Mouse (Mus musculus) intestine, postnatal 0 days (tissue): Measurements from ENCODE around the gene Rnf187. TPM values are rescaled to one million over a fixed set of nuclear protein-coding genes. Genes with fewer than 3 reads are reported as not detected.
A peak's percentile ranks its signal among the peaks of the same experiment; 100 is the strongest.

Experiments used
- ATAC-seq: fragments of 200-750 bp; cut with Nextera tagmentation; 2 replicates; pipeline ENCODE4 v1.8.0; 2017; ENCODE audit warnings: mild to moderate bottlenecking, moderate TSS enrichment, moderate library complexity
- H3K27ac ChIP-seq: fragments of 300-500 bp; sonication (generic); 2 replicates; pipeline ENCODE4 v1.5.1; 2014; ENCODE audit warnings: mild to moderate bottlenecking, low read depth, low read length, moderate library complexity
- H3K27me3 ChIP-seq: fragments of 300-500 bp; sonication (generic); replicated peaks from 2 replicates; pipeline ENCODE4 v1.6.1; 2014; ENCODE audit warnings: low read length, mixed read lengths; ENCODE audit not compliant: control insufficient read depth, insufficient read depth
- H3K36me3 ChIP-seq: fragments of 300-500 bp; sonication (generic); 2 replicates; pipeline ENCODE4 v1.6.1; 2014; ENCODE audit warnings: mild to moderate bottlenecking, moderate library complexity; ENCODE audit not compliant: control insufficient read depth, insufficient read depth
- H3K4me1 ChIP-seq: fragments of 300-500 bp; sonication (generic); replicated peaks from 2 replicates; pipeline ENCODE4 v1.6.1; 2014; ENCODE audit warnings: antibody characterized with exemption, low read length, mixed read lengths; ENCODE audit not compliant: control insufficient read depth, insufficient read depth
- H3K4me2 ChIP-seq: fragments of 300-500 bp; sonication (generic); replicated peaks from 2 replicates; pipeline ENCODE4 v1.6.1; 2014; ENCODE audit warnings: low read depth, mild to moderate bottlenecking, moderate library complexity
- H3K4me3 ChIP-seq: fragments of 300-500 bp; sonication (generic); 2 replicates; pipeline ENCODE4 v1.5.1; 2014; ENCODE audit warnings: low read depth, low read length
- H3K9ac ChIP-seq: fragments of 300-500 bp; sonication (generic); 2 replicates; pipeline ENCODE4 v1.6.1; 2014; ENCODE audit warnings: mild to moderate bottlenecking, low read depth, low read length
- H3K9me3 ChIP-seq: fragments of 300-500 bp; sonication (generic); 2 replicates; pipeline ENCODE4 v1.6.1; 2016; ENCODE audit warnings: mixed run types; ENCODE audit not compliant: control insufficient read depth
- CTCF ChIP-seq: sonication (generic); IDR thresholded peaks from 2 replicates; pipeline ENCODE4 v1.5.1; 2016; ENCODE audit warnings: low read depth, mild to moderate bottlenecking, control low read depth, antibody characterized with exemption, moderate library complexity
- WGBS: fragments of 180-500 bp; shearing (Covaris S2); extraction: QIAGEN DNeasy Blood & Tissue Kit; methylation state at CpG from one replicate; pipeline ENCODE4 v1.1.7; 2014; 5-methylcytosine and 5-hydroxymethylcytosine counted together
- polyA plus RNA-seq: library from polyadenylated mRNA; unstranded; fragments of >200 nt; fragmentation: Nextera tagmentation; extraction: Ambion mirVana; gene quantifications from 2 replicates; pipeline ENCODE4 v1.2.1, GENCODE M21; 2015

The Rnf187 gene
- polyA plus RNA-seq, 1 experiment from 2014 or later, result 113 TPM

- Histone ChIP-seq H3K27ac (no peak overlapping the region), H3K9ac (no peak overlapping the region), H3K4me3 (peak overlapping the region; percentile 28), H3K4me1 (no peaks in the 10 kb centered on the region), H3K9me3 (no peaks in the 10 kb centered on the region), H3K4me2 (peak overlapping the region; percentile 54), H3K27me3 (0 out of 2 replicates have a peak, but pooled peaks cover 3% of the 10 kb centered on the region), H3K36me3 (no peaks in the 10 kb centered on the region)
- WGBS, result 23% methylated on average over 20 of the region's 20 CpGs
- no peak for TF ChIP-seq CTCF
- ATAC-seq, result no peak
Observed at GRCm38 (mm10) chr11:58949480-58950431, 11.0 kb upstream of the Rnf187 start.

GRCm38 (mm10) chr11:58948542-58949479 is 10.1 kb upstream of the Rnf187 start, which contains the start of gene Hist3h2ba:
Hist3h2ba (plus strand) TSS chr11:58948920.
- H3K9me3 ChIP-seq, result no peaks in the 10 kb centered on the region
- under 1% methylated on average over 48 of the region's 48 CpGs for WGBS
- peak within 1 kb of the TSS; percentile 54 for H3K4me2 ChIP-seq
- H3K27me3 ChIP-seq, result 0 out of 2 replicates have a peak, but pooled peaks cover 3% of the 10 kb centered on the region
- H3K36me3 ChIP-seq, result no peaks in the 10 kb centered on the region
- no peaks in the 10 kb centered on the region for H3K4me1 ChIP-seq
- no peak within 1 kb of the TSS; the same call in 1 of the 2 replicates for H3K27ac ChIP-seq
- H3K9ac ChIP-seq, result no peak within 1 kb of the TSS
- peak; percentile 78 for ATAC-seq
- TF ChIP-seq CTCF, result no peak
- peak within 1 kb of the TSS; percentile 28 for H3K4me3 ChIP-seq

GRCm38 (mm10) chr11:58947798-58948528 is 9.2 kb upstream of the Rnf187 start:
- ATAC-seq, result peak; percentile 34; the same call in 1 of the 2 replicates
- Histone ChIP-seq H3K4me1 (no peaks in the 10 kb centered on the region), H3K36me3 (no peaks in the 10 kb centered on the region), H3K9me3 (no peaks in the 10 kb centered on the region), H3K27me3 (0 out of 2 replicates have a peak, but pooled peaks cover 3% of the 10 kb centered on the region), H3K9ac (no peak overlapping the region), H3K4me2 (peak overlapping the region; percentile 54), H3K4me3 (peak overlapping the region; percentile 28), H3K27ac (no peak overlapping the region)
- WGBS, result 9% methylated on average over 23 of the region's 23 CpGs
- TF ChIP-seq CTCF, result no peak

GRCm38 (mm10) chr11:58947306-58947705 is 8.6 kb upstream of the Rnf187 start:
- Histone ChIP-seq H3K4me3 (no peak overlapping the region), H3K4me1 (no peaks in the 10 kb centered on the region), H3K27ac (no peak overlapping the region), H3K36me3 (no peaks in the 10 kb centered on the region), H3K27me3 (0 out of 2 replicates have a peak, but pooled peaks cover 3% of the 10 kb centered on the region), H3K9ac (no peak overlapping the region), H3K4me2 (no peak overlapping the region; the same call in 1 of the 2 replicates), H3K9me3 (no peaks in the 10 kb centered on the region)
- no peak for TF ChIP-seq CTCF
- 82% methylated on average over 3 of the region's 3 CpGs for WGBS
- no peak for ATAC-seq

GRCm38 (mm10) chr11:58944136-58944535 is 5.4 kb upstream of the Rnf187 start:
- TF ChIP-seq CTCF, result no peak
- 81% methylated on average over 5 of the region's 5 CpGs for WGBS
- Histone ChIP-seq H3K4me1 (no peaks in the 10 kb centered on the region), H3K9ac (no peak overlapping the region), H3K4me2 (no peak overlapping the region), H3K9me3 (no peaks in the 10 kb centered on the region), H3K27me3 (0 out of 2 replicates have a peak, but pooled peaks cover 1% of the 10 kb centered on the region), H3K4me3 (no peak overlapping the region), H3K36me3 (no peaks in the 10 kb centered on the region), H3K27ac (no peak overlapping the region)
- no peak for ATAC-seq
